Mouse (Mus musculus) embryo, embryonic 10.5 days (tissue): Measurements from ENCODE around the gene Bdnf.

Source experiments
- DNase-seq: peaks from one replicate; pipeline ENCODE4 v3.0.0-alpha.2; 2015; ENCODE audit warnings: low spot score

Gene Bdnf

GRCm38 (mm10) chr2:109706524-109706923 lies 32.0 kb downstream of the Bdnf start:
- DNase-seq = no peak

DNA sequence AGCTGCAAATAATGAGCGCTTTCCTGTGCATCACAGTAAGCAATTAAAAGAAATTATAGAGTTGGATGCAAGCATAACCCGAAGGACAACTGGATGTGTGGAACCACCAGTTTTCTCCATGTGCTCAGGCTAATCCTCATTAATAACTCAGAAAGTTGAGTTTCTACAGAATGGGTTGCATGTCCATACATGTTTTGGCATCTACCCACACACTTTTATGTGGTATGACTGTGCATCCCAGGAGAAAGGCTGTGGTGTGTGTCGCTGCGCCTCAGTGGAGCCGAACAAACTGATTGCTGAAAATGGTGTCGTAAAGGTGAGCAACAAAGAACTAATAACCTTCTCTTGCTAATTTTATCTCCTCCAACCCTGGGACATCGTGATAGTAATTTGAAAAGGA lies 34.8 kb downstream of the Bdnf start:
- DNase-seq = no peak

- no peak for DNase-seq
These were observed 36.5 kb downstream of the Bdnf start for GRCm38 (mm10) chr2:109711049-109711448.

- DNase-seq = no peak
These were observed 50.8 kb downstream of the Bdnf start for GRCm38 (mm10) chr2:109725261-109725660.

DNA sequence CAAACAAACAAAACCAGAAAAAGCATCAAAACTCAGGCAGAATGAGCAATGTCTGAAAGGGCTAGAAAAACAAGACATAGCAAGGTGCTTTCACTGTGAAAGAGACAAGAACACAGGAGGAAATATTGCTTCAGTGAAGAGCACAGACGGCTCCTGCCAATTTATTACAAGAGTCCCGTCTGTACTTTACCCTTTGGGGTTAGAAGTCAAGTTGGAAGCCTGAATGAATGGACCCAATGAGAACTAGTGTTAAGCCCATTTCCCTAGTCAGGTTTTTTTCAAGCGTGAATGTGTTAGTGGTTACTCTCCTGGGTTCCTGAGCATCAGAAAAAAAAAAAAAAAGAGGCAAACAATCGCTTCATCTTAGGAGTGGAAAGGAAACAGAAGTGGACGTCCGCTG lies 51.3 kb downstream of the Bdnf start:
- DNase-seq = no peak

DNA sequence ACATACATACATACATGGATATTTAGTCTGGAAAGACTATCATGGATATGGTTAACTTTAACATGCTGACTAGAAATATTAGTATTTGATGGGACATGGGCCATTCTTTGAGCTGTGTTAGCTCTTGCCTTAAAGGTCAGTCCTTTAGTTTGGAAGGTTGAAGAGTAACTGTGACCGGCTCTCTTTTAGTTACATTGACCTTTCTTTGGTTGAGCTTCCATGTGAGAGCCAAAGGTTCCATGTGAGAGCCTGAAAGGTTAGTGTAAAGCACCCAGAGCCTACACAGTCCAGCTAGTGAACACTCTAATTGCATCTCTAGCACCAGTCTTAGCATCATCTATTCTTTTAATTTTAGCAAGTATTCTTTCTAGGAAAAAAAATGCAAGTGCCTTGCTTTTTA lies 54.7 kb downstream of the Bdnf start:
- DNase-seq = no peak

GRCm38 (mm10) chr2:109733201-109734039 lies 58.9 kb downstream of the Bdnf start:
- DNase-seq = peak; percentile 37

DNA sequence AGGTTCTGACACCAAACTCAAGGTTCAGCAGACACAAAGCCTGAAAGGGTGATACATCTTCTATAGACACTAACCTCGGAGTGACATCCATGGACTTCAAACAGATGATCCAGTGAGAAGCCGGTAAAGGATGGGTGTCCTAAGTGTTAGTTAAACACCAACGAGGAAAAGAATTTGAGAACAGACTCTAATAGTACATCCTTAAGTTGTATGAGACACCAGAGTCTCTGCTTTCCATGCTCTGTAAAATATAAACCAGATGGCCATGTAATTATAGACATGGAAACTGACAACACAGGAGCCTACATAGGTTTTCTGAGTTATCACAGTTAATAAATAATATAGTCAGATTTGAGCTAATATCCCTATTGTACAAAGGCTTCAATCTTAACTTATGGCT lies 59.7 kb downstream of the Bdnf start:
- no peak for DNase-seq

DNA sequence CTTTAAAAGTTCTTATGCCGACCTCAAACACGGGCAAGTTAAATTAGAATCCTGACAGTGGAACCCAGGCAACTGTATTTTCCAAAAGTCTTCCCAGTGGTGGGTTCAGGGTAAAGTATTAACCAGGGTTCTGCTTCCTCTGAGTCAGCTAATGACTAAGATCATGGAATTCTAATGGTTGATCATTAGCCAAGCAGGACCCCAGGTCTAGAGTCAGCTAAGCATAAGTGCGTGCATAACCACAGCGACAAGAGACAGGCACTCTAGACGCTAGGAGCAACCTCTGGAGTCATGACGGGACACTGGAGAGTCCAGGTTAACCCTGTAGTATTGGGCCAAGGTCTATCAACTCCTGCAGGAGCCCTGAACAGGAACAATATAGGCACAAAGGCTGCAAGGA lies 60.2 kb downstream of the Bdnf start:
- no peak for DNase-seq

- no peak for DNase-seq
These were observed 60.8 kb downstream of the Bdnf start for GRCm38 (mm10) chr2:109735347-109735746.

- DNase-seq = no peak
These were observed 61.8 kb downstream of the Bdnf start for GRCm38 (mm10) chr2:109736306-109736705.

- no peak for DNase-seq
These were observed 63.8 kb downstream of the Bdnf start for GRCm38 (mm10) chr2:109738331-109738730.

- peak; percentile 59 for DNase-seq
These were observed 68.9 kb downstream of the Bdnf start for GRCm38 (mm10) chr2:109743208-109743960.

- DNase-seq = no peak
These were observed 71.7 kb downstream of the Bdnf start for GRCm38 (mm10) chr2:109746223-109746622.

- DNase-seq = no peak
These were observed 73.9 kb downstream of the Bdnf start for GRCm38 (mm10) chr2:109748412-109748811.

- no peak for DNase-seq
These were observed 74.3 kb downstream of the Bdnf start for GRCm38 (mm10) chr2:109748815-109749214.

- DNase-seq = no peak
These were observed 75.5 kb downstream of the Bdnf start for GRCm38 (mm10) chr2:109749964-109750363.

GRCm38 (mm10) chr2:109750484-109750883 lies 76.0 kb downstream of the Bdnf start:
- DNase-seq = no peak

- no peak for DNase-seq
These were observed 81.8 kb downstream of the Bdnf start for GRCm38 (mm10) chr2:109756305-109756704.

DNA sequence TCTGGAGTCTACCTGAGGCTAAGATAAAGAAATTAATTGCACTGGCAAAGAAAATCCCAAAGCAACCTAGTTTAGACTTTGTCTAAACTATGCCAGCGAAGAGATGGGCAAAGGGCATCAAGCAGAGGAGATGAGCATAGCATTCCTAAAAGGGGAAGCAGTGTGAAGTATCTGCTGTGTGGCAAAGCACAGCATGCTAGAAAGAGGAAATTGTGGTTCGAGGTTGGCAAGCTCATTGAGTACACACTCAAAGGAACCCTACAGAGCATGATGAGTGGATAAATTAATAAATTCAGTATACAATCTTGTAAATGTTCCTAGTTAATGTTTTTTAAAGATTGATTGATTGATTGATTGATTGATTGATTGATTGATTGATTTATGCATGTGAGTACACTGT lies 92.3 kb downstream of the Bdnf start:
- DNase-seq = no peak

DNA sequence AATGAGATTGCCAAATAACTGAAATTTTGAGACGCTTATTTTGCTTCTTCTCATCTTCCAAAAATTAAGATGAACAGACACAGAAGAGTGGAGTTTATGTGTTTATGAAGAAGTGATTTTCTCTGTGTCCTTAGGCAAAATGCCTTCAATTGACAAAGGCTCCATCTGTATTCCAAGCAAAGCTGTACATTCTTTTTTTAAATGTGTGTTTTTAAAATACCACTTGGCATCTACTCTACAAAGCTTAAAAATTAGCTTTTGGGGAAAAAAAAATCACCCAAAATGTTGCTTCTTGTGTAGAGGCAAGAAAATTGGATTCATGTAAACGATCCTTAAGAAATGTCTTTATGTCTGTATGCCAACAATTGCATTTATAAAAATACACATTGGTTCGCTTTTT lies 94.3 kb downstream of the Bdnf start:
- no peak for DNase-seq

DNA sequence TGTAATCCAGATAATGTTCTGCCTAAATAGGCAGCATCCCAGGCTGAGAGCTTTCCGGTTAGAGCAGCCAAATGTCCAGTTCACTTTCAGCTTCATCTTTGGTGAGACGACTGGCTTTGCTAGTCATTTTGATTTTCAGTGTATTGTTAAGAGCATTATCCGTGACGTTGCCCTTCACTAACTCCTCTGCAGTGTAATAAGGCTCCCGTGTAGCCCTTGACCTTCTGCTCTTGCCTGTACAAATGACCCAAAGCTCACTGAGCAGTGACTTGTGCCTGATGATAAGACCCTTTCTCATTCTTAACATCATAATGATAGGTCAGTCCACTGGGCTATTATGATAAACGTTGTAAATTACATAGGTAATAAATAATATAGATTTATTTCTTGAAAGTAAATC lies 101.9 kb downstream of the Bdnf start:
- peak; percentile 1 for DNase-seq
